8 mouse cellular contexts compared by ENCODE assay signal in genomic region chr16:13366802-13367465, GRCm38 (mm10).
DNase-seq lines count a peak whose midpoint lies in the region; ATAC-seq and TF ChIP-seq lines count a peak whose summit lies in the region.

No protein-coding gene starts in this region.

- no peak overlapping the region for H3K9ac ChIP-seq in forebrain, embryonic 12.5 days
- H3K9ac ChIP-seq in forebrain, embryonic 11.5 days (ENCODE audit: low read length): no peak overlapping the region
- no peak overlapping the region for H3K9ac ChIP-seq in embryonic facial prominence, embryonic 15.5 days

- no peak overlapping the region for H3ac ChIP-seq in myocyte (ENCODE audit: control insufficient read depth, insufficient read length)

- H3K27me3 ChIP-seq in forebrain, embryonic 12.5 days: no peaks in the 10 kb centered on the region
- no peaks in the 10 kb centered on the region for H3K27me3 ChIP-seq in forebrain, embryonic 11.5 days (ENCODE audit: control insufficient read depth, insufficient read depth, low read length)
- H3K27me3 ChIP-seq in embryonic facial prominence, embryonic 15.5 days: no peaks in the 10 kb centered on the region
- no peaks in the 10 kb centered on the region for H3K27me3 ChIP-seq in myocyte (ENCODE audit: control insufficient read depth, insufficient read depth, insufficient read length)

- H3K9me3 ChIP-seq in forebrain, embryonic 12.5 days: no peaks in the 10 kb centered on the region
- H3K9me3 ChIP-seq in forebrain, embryonic 11.5 days (ENCODE audit: control insufficient read depth, low read length): no peaks in the 10 kb centered on the region
- H3K9me3 ChIP-seq in embryonic facial prominence, embryonic 15.5 days (replicated peaks): no peaks in the 10 kb centered on the region

- WGBS in forebrain, embryonic 12.5 days: 28% methylated on average over 4 of the region's 4 CpGs
- 46% methylated on average over 4 of the region's 4 CpGs for WGBS in forebrain, embryonic 11.5 days
- 23% methylated on average over 4 of the region's 4 CpGs for WGBS in embryonic facial prominence, embryonic 15.5 days

- H3K27ac ChIP-seq in forebrain, embryonic 12.5 days: 0 out of 2 replicates have a peak overlapping the region, but pooled peaks have one; percentile 0
- no peak overlapping the region for H3K27ac ChIP-seq in forebrain, embryonic 11.5 days (ENCODE audit: low read depth, low read length)
- peak overlapping the region; percentile 58; the same call in 1 of the 2 replicates for H3K27ac ChIP-seq in embryonic facial prominence, embryonic 15.5 days (replicated peaks)

- H3K4me1 ChIP-seq in forebrain, embryonic 12.5 days: peaks cover 14% of the 10 kb centered on the region
- H3K4me1 ChIP-seq in forebrain, embryonic 11.5 days (replicated peaks; ENCODE audit: control insufficient read depth, insufficient read depth, low read length): peaks cover 4% of the 10 kb centered on the region; the same call in 1 of the 2 replicates
- H3K4me1 ChIP-seq in embryonic facial prominence, embryonic 15.5 days: peaks cover 26% of the 10 kb centered on the region

- H3K36me3 ChIP-seq in forebrain, embryonic 12.5 days (replicated peaks): no peaks in the 10 kb centered on the region
- H3K36me3 ChIP-seq in forebrain, embryonic 11.5 days (ENCODE audit: control insufficient read depth, insufficient read depth, low read length): no peaks in the 10 kb centered on the region
- no peaks in the 10 kb centered on the region for H3K36me3 ChIP-seq in embryonic facial prominence, embryonic 15.5 days
- H3K36me3 ChIP-seq in myocyte (ENCODE audit: control insufficient read depth, insufficient read depth): no peaks in the 10 kb centered on the region

- no peak for DNase-seq in forebrain, embryonic 11.5 days (ENCODE audit: low spot score)
- DNase-seq in 3T3-L1 (ENCODE audit: low read depth, low spot score): peak; percentile 61
- DNase-seq in layer of hippocampus, adult 8-10 months (ENCODE audit: low spot score in 2 of 2): peak; percentile 55 to 61

- no peak overlapping the region for H3K4me2 ChIP-seq in forebrain, embryonic 12.5 days
- no peak overlapping the region for H3K4me2 ChIP-seq in forebrain, embryonic 11.5 days (ENCODE audit: low read depth, low read length, severe bottlenecking)
- no peak overlapping the region for H3K4me2 ChIP-seq in embryonic facial prominence, embryonic 15.5 days (replicated peaks)
- peak overlapping the region; percentile 31 for H3K4me2 ChIP-seq in myocyte (ENCODE audit: low read depth)

- H3K4me3 ChIP-seq in forebrain, embryonic 12.5 days (replicated peaks): no peak overlapping the region
- H3K4me3 ChIP-seq in forebrain, embryonic 11.5 days (ENCODE audit: low read depth, low read length): no peak overlapping the region
- no peak overlapping the region for H3K4me3 ChIP-seq in embryonic facial prominence, embryonic 15.5 days (replicated peaks)
- H3K4me3 ChIP-seq in myocyte: no peak overlapping the region

- H3K79me2 ChIP-seq in myocyte (ENCODE audit: control insufficient read depth, insufficient read depth): no peaks in the 10 kb centered on the region

- no peak for ATAC-seq in forebrain, embryonic 12.5 days (ENCODE audit: low FRiP score)
- no peak for ATAC-seq in forebrain, embryonic 11.5 days (replicated peaks; ENCODE audit: low FRiP score)
- ATAC-seq in embryonic facial prominence, embryonic 15.5 days (ENCODE audit: insufficient number of reproducible peaks, low FRiP score, low TSS enrichment, low read depth): no peak
- ATAC-seq in monocyte, adult 5-6 weeks (replicated peaks; ENCODE audit: insufficient number of reproducible peaks, low FRiP score, low TSS enrichment, poor library complexity, severe bottlenecking): no peak
- no peak for ATAC-seq in activated CD4-positive, CD25-positive, alpha-beta regulatory T cell, adult 4 months

- TF ChIP-seq POLR2A in myocyte (IDR thresholded peaks at IDR 0.05; ENCODE audit: insufficient read length, low read depth): no peak

TF ChIP-seq in myocyte, 11 proteins besides CTCF, POLR2A, EP300 and RAD21:
- TF ChIP-seq POLR2AphosphoS2 (IDR thresholded peaks at IDR 0.05; ENCODE audit: insufficient read length, low read depth): no peak
- TF ChIP-seq TCF12 (IDR thresholded peaks at IDR 0.05; ENCODE audit: insufficient read depth, poor library complexity, severe bottlenecking): no peak
- no peak for TF ChIP-seq USF1 (IDR thresholded peaks at IDR 0.05; ENCODE audit: low read depth)
- no peak for TF ChIP-seq MYOD1 (IDR thresholded peaks at IDR 0.05; ENCODE audit: control insufficient read depth in 1 of 3, insufficient read length in 2 of 3, low read depth in 2 of 3)
- no peak for TF ChIP-seq CEBPB (IDR thresholded peaks at IDR 0.05; ENCODE audit: insufficient read depth, poor library complexity, severe bottlenecking)
- TF ChIP-seq E2F4 (IDR thresholded peaks at IDR 0.05; ENCODE audit: insufficient read depth): no peak
- TF ChIP-seq SRF (IDR thresholded peaks at IDR 0.05; ENCODE audit: control insufficient read depth, insufficient read length, low read depth): no peak
- TF ChIP-seq TCF3 (IDR thresholded peaks at IDR 0.05; ENCODE audit: insufficient read length, low read depth): no peak
- TF ChIP-seq MAX (IDR thresholded peaks at IDR 0.05; ENCODE audit: low read depth): no peak
- TF ChIP-seq REST (IDR thresholded peaks at IDR 0.05; ENCODE audit: insufficient read depth, insufficient read length): no peak
- TF ChIP-seq MYOG (IDR thresholded peaks at IDR 0.05; ENCODE audit: control insufficient read depth in 1 of 3, insufficient read depth in 1 of 3, insufficient read length in 2 of 3, low read depth in 2 of 3): no peak
